Mouse (Mus musculus): ENCODE data around the gene Prss53. TPM values are rescaled to one million over a fixed set of nuclear protein-coding genes. Genes with fewer than 3 reads are reported as not detected.
"Not testable (repeated sequence)": the region's sequence is repeated elsewhere in the genome, so short reads cannot be mapped to it uniquely, and the experiment has no call there.

The Prss53 gene
- polyA plus RNA-seq, 1 experiment from 2014 or later, result 1.8 TPM

GRCm38 (mm10) chr7:127908656-127909055 lies 17.9 kb upstream of the Prss53 start:
- Histone ChIP-seq H3K4me1 (peaks cover 11% of the 10 kb centered on the region; the same call in 1 of the 2 replicates), H3K9me3 (no peaks in the 10 kb centered on the region), H3K4me3 (replicated peaks) (no peak overlapping the region), H3K27ac (no peak overlapping the region), H3K36me3 (peaks cover 48% of the 10 kb centered on the region), H3K9ac (no peak overlapping the region), H3K27me3 (replicated peaks) (no peaks in the 10 kb centered on the region), H3K4me2 (no peak overlapping the region)
- ATAC-seq (ENCODE audit: insufficient read depth, low FRiP score, low read depth), result no peak
- WGBS, result 83% methylated on average over 4 of the region's 4 CpGs

GRCm38 (mm10) chr7:127907939-127908338 lies 17.2 kb upstream of the Prss53 start:
- 90% methylated on average over 12 of the region's 12 CpGs for WGBS

GRCm38 (mm10) chr7:127903971-127904796 lies 13.4 kb upstream of the Prss53 start, which contains the start of gene Bckdk:
Gene Bckdk (plus strand): TSS chr7:127904082.
- Histone ChIP-seq H3K4me1 (peaks cover 8% of the 10 kb centered on the region; the same call in 1 of the 2 replicates), H3K27ac (peak within 1 kb of the TSS; percentile 89), H3K36me3 (peaks cover 41% of the 10 kb centered on the region), H3K4me2 (peak within 1 kb of the TSS; percentile 74), H3K9me3 (no peaks in the 10 kb centered on the region), H3K9ac (peak within 1 kb of the TSS; percentile 94), H3K27me3 (replicated peaks) (no peaks in the 10 kb centered on the region), H3K4me3 (replicated peaks) (peak within 1 kb of the TSS; percentile 84)
- 6% methylated on average over 38 of the region's 38 CpGs for WGBS
- ATAC-seq (ENCODE audit: insufficient read depth, low FRiP score, low read depth), result peak; percentile 89

More at GRCm38 (mm10) chr7:127907939-127908338, 17.2 kb upstream of the Prss53 start:
- Histone ChIP-seq H3K9ac (no peak overlapping the region), H3K27ac (no peak overlapping the region), H3K36me3 (peaks cover 48% of the 10 kb centered on the region), H3K27me3 (replicated peaks) (no peaks in the 10 kb centered on the region), H3K4me2 (no peak overlapping the region), H3K9me3 (no peaks in the 10 kb centered on the region), H3K4me3 (replicated peaks) (no peak overlapping the region), H3K4me1 (peaks cover 11% of the 10 kb centered on the region; the same call in 1 of the 2 replicates)
- no peak for ATAC-seq (ENCODE audit: insufficient read depth, low FRiP score, low read depth)

DNA sequence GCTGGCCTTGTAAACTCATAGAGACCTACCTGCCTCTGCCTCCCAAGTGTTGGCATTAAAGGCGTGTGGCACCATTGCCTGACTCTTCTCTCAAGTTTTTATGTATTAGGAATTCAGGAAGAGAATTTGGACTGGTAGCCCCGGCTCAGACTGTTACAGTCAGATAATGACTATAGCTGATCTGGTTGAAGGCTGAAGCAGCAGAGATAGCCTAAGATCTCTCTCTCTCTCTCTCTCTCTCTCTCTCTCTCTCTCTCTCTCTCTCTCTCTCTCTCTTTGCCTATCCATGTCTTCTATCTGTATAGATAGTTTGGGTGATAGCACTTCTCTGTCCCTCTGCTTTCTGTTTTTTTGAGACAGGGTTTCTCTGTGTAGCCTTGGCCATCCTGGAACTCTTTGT lies 11.0 kb upstream of the Prss53 start:
- Histone ChIP-seq H3K27me3 (replicated peaks) (no peaks in the 10 kb centered on the region), H3K27ac (no peak overlapping the region), H3K9me3 (no peaks in the 10 kb centered on the region), H3K4me1 (peaks cover 8% of the 10 kb centered on the region; the same call in 1 of the 2 replicates), H3K9ac (no peak overlapping the region), H3K4me3 (replicated peaks) (no peak overlapping the region), H3K36me3 (peaks cover 17% of the 10 kb centered on the region), H3K4me2 (no peak overlapping the region)
- no peak for ATAC-seq (ENCODE audit: insufficient read depth, low FRiP score, low read depth)
- WGBS, result 85% methylated on average over 2 of the region's 2 CpGs

GRCm38 (mm10) chr7:127899997-127900396 lies 9.2 kb upstream of the Prss53 start:
- Histone ChIP-seq H3K4me2 (no peak overlapping the region), H3K4me1 (peaks cover 6% of the 10 kb centered on the region; the same call in 1 of the 2 replicates), H3K27me3 (replicated peaks) (no peaks in the 10 kb centered on the region), H3K9ac (no peak overlapping the region), H3K27ac (peak overlapping the region; percentile 71), H3K4me3 (replicated peaks) (no peak overlapping the region), H3K9me3 (no peaks in the 10 kb centered on the region), H3K36me3 (peaks cover under 1% of the 10 kb centered on the region; the same call in 1 of the 2 replicates)
- 31% methylated on average over 7 of the region's 7 CpGs for WGBS
- no peak for ATAC-seq (ENCODE audit: insufficient read depth, low FRiP score, low read depth)

DNA sequence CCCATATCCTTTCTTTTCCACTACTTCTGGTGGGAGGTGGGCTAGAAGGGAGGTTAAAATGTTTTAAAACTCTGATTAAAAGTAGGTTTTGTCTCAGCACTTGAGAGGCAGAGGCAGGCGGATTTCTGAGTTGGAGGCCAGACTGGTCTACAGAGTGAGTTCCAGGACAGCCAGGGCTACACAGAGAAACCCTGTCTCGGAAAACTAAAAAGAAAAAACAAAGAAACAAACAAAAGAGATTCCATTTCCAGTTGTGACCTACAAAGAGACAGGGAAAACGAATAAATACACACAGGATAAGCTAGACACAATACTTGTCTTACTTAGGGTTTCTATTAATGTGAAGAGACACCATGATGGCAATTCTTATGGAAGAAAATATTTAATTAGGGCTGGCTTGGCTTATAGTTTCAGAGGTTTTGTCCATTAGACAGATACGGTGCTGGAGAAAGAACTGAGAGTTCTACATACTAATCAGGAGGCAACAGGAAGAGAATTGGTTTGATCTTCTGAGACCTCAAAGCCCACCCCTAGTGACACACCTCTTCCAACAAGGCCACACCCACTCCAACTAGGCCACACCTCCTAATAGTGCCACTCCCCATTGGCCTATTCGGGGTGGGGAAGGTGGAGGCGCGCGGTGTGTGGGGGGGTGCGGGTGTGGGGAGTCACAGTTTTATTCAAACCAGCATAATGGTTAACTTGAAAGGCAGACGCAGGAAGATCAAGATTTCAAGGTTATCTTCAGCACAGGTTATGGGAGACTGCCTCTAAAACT lies 7.6 kb upstream of the Prss53 start:
- H3K4me3 ChIP-seq (replicated peaks), result no peak overlapping the region
- no peaks in the 10 kb centered on the region for H3K27me3 ChIP-seq (replicated peaks)
- no peaks in the 10 kb centered on the region for H3K9me3 ChIP-seq
- 0 out of 2 replicates have a peak, but pooled peaks cover 6% of the 10 kb centered on the region for H3K36me3 ChIP-seq
- no peak for ATAC-seq (ENCODE audit: insufficient read depth, low FRiP score, low read depth)
- peak overlapping the region; percentile 71; the same call in 1 of the 2 replicates for H3K27ac ChIP-seq
- WGBS, result 31% methylated on average over 10 of the region's 10 CpGs
- H3K4me1 ChIP-seq, result peaks cover 12% of the 10 kb centered on the region
- no peak overlapping the region for H3K9ac ChIP-seq
- H3K4me2 ChIP-seq, result no peak overlapping the region

- WGBS, result 88% methylated on average over 7 of the region's 7 CpGs
- ATAC-seq (ENCODE audit: insufficient read depth, low FRiP score, low read depth), result no peak
- no peak overlapping the region for H3K4me3 ChIP-seq (replicated peaks)
These were observed 6.8 kb upstream of the Prss53 start for GRCm38 (mm10) chr7:127897542-127897941.

DNA sequence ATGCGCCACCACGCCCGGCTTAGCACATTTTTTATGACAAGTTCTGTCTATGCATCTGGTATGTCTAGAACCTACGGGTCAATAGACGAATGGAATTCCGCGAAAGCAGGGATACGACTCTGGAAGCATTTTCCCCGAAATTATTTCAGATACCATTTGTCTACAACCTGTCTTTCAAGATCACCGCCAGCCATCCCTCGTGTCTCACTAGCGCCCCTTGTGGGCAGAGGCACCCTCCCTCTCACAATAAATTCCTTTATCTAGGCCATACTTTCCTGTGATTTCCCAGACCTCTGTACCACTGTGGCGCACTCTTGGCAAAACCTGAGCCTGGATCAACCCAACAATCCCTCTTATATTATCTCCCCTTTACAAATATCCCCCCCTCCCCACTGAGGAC lies 5.6 kb upstream of the Prss53 start:
- WGBS, result 57% methylated on average over 13 of the region's 13 CpGs
- Histone ChIP-seq H3K9me3 (no peaks in the 10 kb centered on the region), H3K4me1 (peaks cover 12% of the 10 kb centered on the region), H3K27me3 (replicated peaks) (no peaks in the 10 kb centered on the region), H3K4me3 (replicated peaks) (no peak overlapping the region), H3K4me2 (no peak overlapping the region), H3K9ac (no peak overlapping the region), H3K36me3 (peaks cover 13% of the 10 kb centered on the region), H3K27ac (no peak overlapping the region)
- ATAC-seq (ENCODE audit: insufficient read depth, low FRiP score, low read depth), result no peak

More at GRCm38 (mm10) chr7:127897542-127897941, 6.8 kb upstream of the Prss53 start:
- Histone ChIP-seq H3K9me3 (no peaks in the 10 kb centered on the region), H3K36me3 (peaks cover 13% of the 10 kb centered on the region), H3K27me3 (replicated peaks) (no peaks in the 10 kb centered on the region), H3K4me1 (peaks cover 12% of the 10 kb centered on the region), H3K27ac (no peak overlapping the region), H3K9ac (no peak overlapping the region), H3K4me2 (no peak overlapping the region)

- WGBS, result 62% methylated on average over 7 of the region's 7 CpGs
- H3K27me3 ChIP-seq (replicated peaks); H3K9ac ChIP-seq; H3K9me3 ChIP-seq; ATAC-seq (ENCODE audit: insufficient read depth, low FRiP score, low read depth): not testable (repeated sequence)
- Histone ChIP-seq H3K36me3 (peaks cover 13% of the 10 kb centered on the region), H3K27ac (peak overlapping the region; percentile 22; the same call in 1 of the 2 replicates), H3K4me2 (peak overlapping the region; percentile 85), H3K4me1 (peaks cover 12% of the 10 kb centered on the region), H3K4me3 (replicated peaks) (peak overlapping the region; percentile 74)
These were observed 5.1 kb upstream of the Prss53 start for GRCm38 (mm10) chr7:127895891-127896290.

GRCm38 (mm10) chr7:127895442-127895841 lies 4.7 kb upstream of the Prss53 start, which contains the start of the genes Gm21974 and Vkorc1:
Gene Gm21974 (minus strand): TSS chr7:127895454.
Gene Vkorc1 (minus strand): TSS chr7:127895617.
- under 1% methylated on average over 26 of the region's 26 CpGs for WGBS
- peak within 1 kb of the TSS; percentile 61 for H3K9ac ChIP-seq
- peak within 1 kb of the TSS; percentile 85 for H3K4me2 ChIP-seq
- H3K36me3 ChIP-seq, result peaks cover 13% of the 10 kb centered on the region
- ATAC-seq (ENCODE audit: insufficient read depth, low FRiP score, low read depth), result peak; percentile 95
- H3K27ac ChIP-seq, result peak within 1 kb of the TSS; percentile 88
- no peaks in the 10 kb centered on the region for H3K27me3 ChIP-seq (replicated peaks)
- peak within 1 kb of the TSS; percentile 74 for H3K4me3 ChIP-seq (replicated peaks)
- H3K9me3 ChIP-seq, result no peaks in the 10 kb centered on the region
- H3K4me1 ChIP-seq, result peaks cover 12% of the 10 kb centered on the region

DNA sequence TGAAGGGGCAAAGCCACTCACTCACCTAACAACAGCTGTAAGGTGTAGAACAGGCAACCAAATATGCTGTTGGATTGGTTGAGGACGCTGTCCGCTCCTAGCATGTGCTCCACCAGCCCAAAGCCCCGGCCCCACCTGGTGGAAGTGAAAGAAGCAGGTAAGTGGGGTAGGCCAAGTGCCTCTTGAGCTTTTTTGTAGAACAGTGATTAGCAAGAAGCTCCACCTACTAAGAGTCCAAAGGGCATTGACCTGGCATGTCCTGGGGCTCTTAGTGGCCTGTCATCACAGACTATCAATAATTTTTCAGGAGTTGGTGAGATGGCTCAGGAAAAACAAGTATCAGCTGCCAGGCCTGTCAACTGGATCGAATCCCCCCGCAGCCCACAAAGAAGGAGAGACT lies 3.7 kb upstream of the Prss53 start:
- H3K4me2 ChIP-seq, result peak overlapping the region; percentile 85
- WGBS, result 72% methylated on average over 5 of the region's 5 CpGs
- H3K27me3 ChIP-seq (replicated peaks), result no peaks in the 10 kb centered on the region
- H3K4me1 ChIP-seq, result peaks cover 12% of the 10 kb centered on the region
- ATAC-seq (ENCODE audit: insufficient read depth, low FRiP score, low read depth), result no peak
- peaks cover 17% of the 10 kb centered on the region for H3K36me3 ChIP-seq
- H3K27ac ChIP-seq, result peak overlapping the region; percentile 88; the same call in 1 of the 2 replicates
- H3K9me3 ChIP-seq, result no peaks in the 10 kb centered on the region
- H3K4me3 ChIP-seq (replicated peaks), result peak overlapping the region; percentile 74
- H3K9ac ChIP-seq, result peak overlapping the region; percentile 61; the same call in 1 of the 2 replicates

Measured in stomach, embryonic 15.5 days (tissue).